Mouse (Mus musculus) liver, embryonic 16.5 days (tissue): ENCODE results near the gene Man1c1. TPM values are rescaled to one million over a fixed set of nuclear protein-coding genes. Genes with fewer than 3 reads are reported as not detected.

Source experiments
- ATAC-seq: fragments of 200-750 bp; cut with Nextera tagmentation; 2 replicates; pipeline ENCODE4 v1.8.0; 2017; ENCODE audit warnings: low read depth, mild to moderate bottlenecking, moderate number of reproducible peaks, moderate library complexity
- H3K27ac ChIP-seq: fragments of 300-500 bp; sonication (generic); 2 replicates; pipeline ENCODE4 v1.5.1; 2014; ENCODE audit warnings: mild to moderate bottlenecking, low read length
- H3K27me3 ChIP-seq: fragments of 300-500 bp; sonication (generic); 2 replicates; pipeline ENCODE4 v1.6.1; 2014; ENCODE audit warnings: low read depth, low read length, mixed read lengths; ENCODE audit not compliant: control insufficient read depth, insufficient read depth
- H3K36me3 ChIP-seq: fragments of 300-500 bp; sonication (generic); 2 replicates; pipeline ENCODE4 v1.6.1; 2014; ENCODE audit warnings: mild to moderate bottlenecking; ENCODE audit not compliant: control insufficient read depth, insufficient read depth
- H3K4me1 ChIP-seq: fragments of 300-500 bp; sonication (generic); 2 replicates; pipeline ENCODE4 v1.6.1; 2014; ENCODE audit warnings: low read depth, low read length, mixed read lengths; ENCODE audit not compliant: control insufficient read depth
- H3K4me2 ChIP-seq: fragments of 300-500 bp; sonication (generic); 2 replicates; pipeline ENCODE4 v1.6.1; 2014; ENCODE audit warnings: low read depth, low read length, mixed read lengths
- H3K4me3 ChIP-seq: fragments of 300-500 bp; sonication (generic); 2 replicates; pipeline ENCODE4 v1.5.1; 2014; ENCODE audit warnings: low read depth, mild to moderate bottlenecking, low read length
- H3K9ac ChIP-seq: fragments of 300-500 bp; sonication (generic); 2 replicates; pipeline ENCODE4 v1.6.1; 2014; ENCODE audit warnings: low read depth, low read length
- H3K9me3 ChIP-seq: fragments of 300-500 bp; sonication (generic); replicated peaks from 2 replicates; pipeline ENCODE4 v1.6.1; 2016; ENCODE audit warnings: low read length; ENCODE audit not compliant: control insufficient read depth
- WGBS: fragments of 180-500 bp; shearing (Covaris S2); extraction: QIAGEN DNeasy Blood & Tissue Kit; methylation state at CpG from one replicate; pipeline ENCODE4 v1.1.7; 2014; ENCODE audit not compliant: insufficient replicate concordance; 5-methylcytosine and 5-hydroxymethylcytosine counted together
- polyA plus RNA-seq: library from polyadenylated mRNA; unstranded; fragments of >200 nt; fragmentation: Nextera tagmentation; extraction: Ambion mirVana; gene quantifications from 2 replicates; pipeline ENCODE4 v1.2.1, GENCODE M21; 2015

Gene Man1c1
- polyA plus RNA-seq, 1 experiment from 2014 or later = 1.2 TPM

GRCm38 (mm10) chr4:134564093-134564492 is 140.0 kb downstream of the Man1c1 start:
- Histone ChIP-seq H3K27me3 (no peaks in the 10 kb centered on the region), H3K9me3 (peaks cover 2% of the 10 kb centered on the region; the same call in 1 of the 2 replicates), H3K27ac (no peak overlapping the region), H3K9ac (no peak overlapping the region), H3K36me3 (0 out of 2 replicates have a peak, but pooled peaks cover 4% of the 10 kb centered on the region), H3K4me2 (no peak overlapping the region), H3K4me3 (no peak overlapping the region), H3K4me1 (no peaks in the 10 kb centered on the region)
- WGBS = 78% methylated on average over 6 of the region's 6 CpGs
- no peak for ATAC-seq

- no peak overlapping the region for H3K4me2 ChIP-seq
- no peaks in the 10 kb centered on the region for H3K4me1 ChIP-seq
- H3K27me3 ChIP-seq = no peaks in the 10 kb centered on the region
- 47% methylated on average over 16 of the region's 16 CpGs for WGBS
- H3K4me3 ChIP-seq = no peak overlapping the region
- H3K9ac ChIP-seq = no peak overlapping the region
- peaks cover 2% of the 10 kb centered on the region; the same call in 1 of the 2 replicates for H3K9me3 ChIP-seq
- H3K27ac ChIP-seq = no peak overlapping the region
- peak; percentile 45 for ATAC-seq
- H3K36me3 ChIP-seq = 0 out of 2 replicates have a peak, but pooled peaks cover 4% of the 10 kb centered on the region
Observed at GRCm38 (mm10) chr4:134563624-134564023, 140.5 kb downstream of the Man1c1 start.

- WGBS = 47% methylated on average over 2 of the region's 2 CpGs
Observed at GRCm38 (mm10) chr4:134562014-134562413, 142.1 kb downstream of the Man1c1 start.

GRCm38 (mm10) chr4:134560699-134561098 is 143.4 kb downstream of the Man1c1 start:
- Histone ChIP-seq H3K27ac (no peak overlapping the region), H3K9me3 (peaks cover 2% of the 10 kb centered on the region; the same call in 1 of the 2 replicates), H3K27me3 (no peaks in the 10 kb centered on the region), H3K4me3 (no peak overlapping the region), H3K4me2 (no peak overlapping the region), H3K4me1 (no peaks in the 10 kb centered on the region), H3K36me3 (0 out of 2 replicates have a peak, but pooled peaks cover 4% of the 10 kb centered on the region), H3K9ac (no peak overlapping the region)
- ATAC-seq = no peak
- WGBS = 75% methylated on average over 8 of the region's 8 CpGs

More at GRCm38 (mm10) chr4:134562014-134562413, 142.1 kb downstream of the Man1c1 start:
- Histone ChIP-seq H3K27me3 (no peaks in the 10 kb centered on the region), H3K9me3 (peaks cover 2% of the 10 kb centered on the region; the same call in 1 of the 2 replicates), H3K27ac (no peak overlapping the region), H3K4me2 (no peak overlapping the region), H3K4me3 (no peak overlapping the region), H3K9ac (no peak overlapping the region), H3K4me1 (no peaks in the 10 kb centered on the region), H3K36me3 (0 out of 2 replicates have a peak, but pooled peaks cover 4% of the 10 kb centered on the region)
- ATAC-seq = no peak

GRCm38 (mm10) chr4:134559154-134559553 is 144.9 kb downstream of the Man1c1 start:
- 43% methylated on average over 7 of the region's 7 CpGs for WGBS
- no peak overlapping the region for H3K4me3 ChIP-seq
- H3K4me2 ChIP-seq = no peak overlapping the region
- no peaks in the 10 kb centered on the region for H3K9me3 ChIP-seq
- no peak overlapping the region for H3K27ac ChIP-seq
- no peak overlapping the region for H3K9ac ChIP-seq
- no peak for ATAC-seq
- no peaks in the 10 kb centered on the region for H3K4me1 ChIP-seq
- no peaks in the 10 kb centered on the region for H3K36me3 ChIP-seq
- no peaks in the 10 kb centered on the region for H3K27me3 ChIP-seq

GRCm38 (mm10) chr4:134558570-134559113 is 145.4 kb downstream of the Man1c1 start:
- Histone ChIP-seq H3K27me3 (no peaks in the 10 kb centered on the region), H3K36me3 (no peaks in the 10 kb centered on the region), H3K4me3 (no peak overlapping the region), H3K27ac (no peak overlapping the region), H3K9me3 (no peaks in the 10 kb centered on the region), H3K4me1 (no peaks in the 10 kb centered on the region), H3K9ac (no peak overlapping the region), H3K4me2 (no peak overlapping the region)
- ATAC-seq = no peak
- 35% methylated on average over 9 of the region's 9 CpGs for WGBS

- Histone ChIP-seq H3K4me2 (no peak overlapping the region), H3K27me3 (no peaks in the 10 kb centered on the region), H3K27ac (no peak overlapping the region), H3K36me3 (no peaks in the 10 kb centered on the region), H3K4me3 (no peak overlapping the region), H3K9ac (no peak overlapping the region), H3K4me1 (no peaks in the 10 kb centered on the region), H3K9me3 (no peaks in the 10 kb centered on the region)
- WGBS = 5% methylated on average over 16 of the region's 16 CpGs
- ATAC-seq = no peak
Observed at GRCm38 (mm10) chr4:134557626-134558249, 146.4 kb downstream of the Man1c1 start.

- no peaks in the 10 kb centered on the region for H3K36me3 ChIP-seq
- WGBS = 46% methylated on average over 8 of the region's 8 CpGs
- no peak overlapping the region for H3K27ac ChIP-seq
- no peak overlapping the region for H3K4me3 ChIP-seq
- no peaks in the 10 kb centered on the region for H3K9me3 ChIP-seq
- ATAC-seq = no peak
- no peak overlapping the region for H3K9ac ChIP-seq
- H3K27me3 ChIP-seq = no peaks in the 10 kb centered on the region
- H3K4me2 ChIP-seq = no peak overlapping the region
- peaks cover 6% of the 10 kb centered on the region for H3K4me1 ChIP-seq
Observed at GRCm38 (mm10) chr4:134555956-134556580, 148.0 kb downstream of the Man1c1 start.

- no peak for ATAC-seq
- 61% methylated on average over 1 of the region's 1 CpGs for WGBS
- Histone ChIP-seq H3K9ac (no peak overlapping the region), H3K27me3 (no peaks in the 10 kb centered on the region), H3K4me3 (no peak overlapping the region), H3K27ac (no peak overlapping the region), H3K4me1 (peaks cover 8% of the 10 kb centered on the region), H3K36me3 (peaks cover 5% of the 10 kb centered on the region; the same call in 1 of the 2 replicates), H3K4me2 (no peak overlapping the region), H3K9me3 (peaks cover 5% of the 10 kb centered on the region)
Observed at GRCm38 (mm10) chr4:134553631-134554030, 150.5 kb downstream of the Man1c1 start.
